Mouse (Mus musculus): Measurements from ENCODE around the gene Kank4. TPM values are rescaled to one million over a fixed set of nuclear protein-coding genes. Genes with fewer than 3 reads are reported as not detected.
"Not testable (repeated sequence)": the region's sequence is repeated elsewhere in the genome, so short reads cannot be mapped to it uniquely, and the experiment has no call there.

Gene Kank4
- total RNA-seq (2014; fragmentation: Nextera tagmentation) (not detected in 2 replicates), total RNA-seq (2017) (not detected in 2 replicates)

DNA sequence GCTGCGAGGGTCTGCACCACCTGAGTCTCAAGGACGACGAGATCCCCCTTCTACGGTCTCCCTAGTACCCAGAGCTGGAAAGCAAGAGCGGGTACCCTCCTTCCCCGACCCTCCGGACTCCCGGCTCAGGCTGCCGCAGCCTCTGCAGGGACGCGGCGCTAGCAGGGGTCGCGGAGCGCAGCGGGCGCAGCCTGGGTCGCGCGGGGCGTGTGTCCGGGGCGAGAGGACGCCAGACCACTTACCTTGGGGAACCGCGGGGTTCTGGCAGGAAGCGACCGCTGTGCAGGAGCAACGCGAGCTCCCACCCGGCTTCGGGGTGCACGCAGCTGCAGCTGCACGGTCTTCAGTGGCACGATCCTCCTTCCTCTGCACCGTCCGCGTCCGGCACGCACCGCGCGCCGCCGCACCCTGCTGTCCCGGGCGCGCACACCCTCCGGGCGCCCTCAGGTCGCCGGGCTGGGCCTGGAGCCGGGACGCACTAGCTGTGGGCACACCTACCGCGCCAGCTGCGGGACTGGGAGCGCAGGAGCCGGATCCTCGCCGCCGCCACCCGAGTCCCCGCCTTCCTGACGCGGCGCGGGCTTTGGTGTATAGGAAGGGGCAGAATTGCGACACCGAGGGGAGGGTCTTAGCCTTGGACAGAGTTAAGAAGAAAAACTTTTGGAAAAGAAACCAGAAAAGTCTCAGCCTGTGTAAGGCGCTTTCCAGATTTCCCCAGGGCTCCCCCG, at the start of gene Kank4:
TSS of gene Kank4 (minus strand) at position 354 of the 728 bp plus-strand sequence.
- no peak for ATAC-seq (replicated peaks; ENCODE audit: low FRiP score, low TSS enrichment, poor library complexity, severe bottlenecking)

DNA sequence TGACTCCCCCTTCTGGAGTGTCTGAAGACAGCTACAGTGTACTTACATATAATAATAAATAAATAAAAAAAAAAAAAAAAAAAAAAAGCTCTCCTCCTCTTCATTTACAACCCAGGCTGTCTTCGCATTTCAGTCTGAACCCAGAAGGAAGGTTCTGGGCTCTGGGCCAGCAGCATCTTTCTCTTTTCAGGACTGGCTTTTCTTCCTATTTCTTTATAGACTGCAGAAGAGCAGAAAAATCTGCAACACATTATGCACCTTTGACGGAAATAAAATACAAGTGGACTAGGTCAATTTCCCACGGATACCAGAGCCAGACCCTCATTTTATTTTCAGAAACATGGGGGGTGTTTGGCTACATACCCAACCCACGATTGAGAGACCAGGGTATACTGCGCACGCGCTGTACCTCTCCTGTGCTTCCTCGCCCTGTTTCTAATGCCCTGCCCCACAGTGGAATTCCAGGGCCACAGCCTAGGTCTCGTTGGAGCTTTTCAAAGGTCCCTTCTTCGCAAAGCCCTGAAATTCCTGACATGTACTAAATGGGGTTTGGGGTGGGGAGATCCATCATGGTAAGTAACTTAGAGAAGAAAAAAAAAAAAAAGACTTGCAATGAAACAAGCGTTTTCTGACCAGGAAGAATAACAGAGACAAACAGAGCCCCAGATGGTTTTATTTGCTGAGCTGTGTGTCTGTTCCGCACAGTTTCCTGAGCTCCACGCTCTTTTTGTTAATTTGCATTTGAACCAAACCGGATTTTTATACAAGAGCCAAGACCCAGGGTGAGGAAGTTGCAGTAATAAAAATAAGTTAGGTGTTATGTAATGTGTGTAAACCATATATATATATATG, 48.3 kb upstream of the Kank4 start:
- ATAC-seq (replicated peaks; ENCODE audit: low FRiP score, low TSS enrichment, poor library complexity, severe bottlenecking), result no peak

DNA sequence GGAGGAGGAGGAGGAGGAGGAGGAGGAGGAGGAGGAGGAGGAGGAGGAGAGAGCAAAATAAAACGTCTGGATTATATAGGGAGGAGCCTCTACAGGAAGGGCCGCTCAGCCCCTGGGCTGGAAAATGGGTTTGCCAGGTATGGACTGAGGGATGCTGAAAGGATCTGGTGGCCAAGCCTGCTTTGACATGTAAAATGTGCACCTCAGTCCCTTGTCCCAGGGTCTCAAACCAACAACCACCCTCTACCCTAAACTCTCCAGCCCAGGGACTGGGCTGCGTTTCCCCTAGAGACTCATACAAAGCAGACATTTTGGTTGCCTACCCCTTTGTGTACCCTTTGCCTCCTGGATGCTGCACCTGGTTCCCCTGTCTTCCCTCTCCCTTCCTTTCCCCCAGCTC, 47.2 kb upstream of the Kank4 start:
- ATAC-seq (replicated peaks; ENCODE audit: low FRiP score, low TSS enrichment, poor library complexity, severe bottlenecking), result no peak

DNA sequence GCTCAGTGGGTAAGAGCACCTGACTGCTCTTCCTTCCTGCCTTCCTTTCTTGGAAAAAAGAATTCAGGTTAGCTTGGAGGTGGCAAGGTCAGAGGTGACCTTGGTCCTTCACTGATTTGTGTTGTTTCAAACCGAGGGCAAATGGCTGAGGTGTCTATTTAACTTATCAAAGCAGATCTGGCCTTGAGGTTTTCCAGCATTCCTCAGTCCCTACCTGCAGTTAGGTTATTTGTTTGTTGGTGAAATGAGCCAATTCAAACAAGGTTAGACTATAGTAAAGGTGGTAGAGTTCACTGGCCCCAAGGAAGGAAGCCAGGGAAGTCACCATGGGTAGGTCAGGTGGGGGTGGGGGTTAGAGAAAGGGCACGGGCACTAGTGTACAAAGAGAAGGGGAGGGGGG, 46.8 kb upstream of the Kank4 start:
- no peak for ATAC-seq (replicated peaks; ENCODE audit: low FRiP score, low TSS enrichment, poor library complexity, severe bottlenecking)

DNA sequence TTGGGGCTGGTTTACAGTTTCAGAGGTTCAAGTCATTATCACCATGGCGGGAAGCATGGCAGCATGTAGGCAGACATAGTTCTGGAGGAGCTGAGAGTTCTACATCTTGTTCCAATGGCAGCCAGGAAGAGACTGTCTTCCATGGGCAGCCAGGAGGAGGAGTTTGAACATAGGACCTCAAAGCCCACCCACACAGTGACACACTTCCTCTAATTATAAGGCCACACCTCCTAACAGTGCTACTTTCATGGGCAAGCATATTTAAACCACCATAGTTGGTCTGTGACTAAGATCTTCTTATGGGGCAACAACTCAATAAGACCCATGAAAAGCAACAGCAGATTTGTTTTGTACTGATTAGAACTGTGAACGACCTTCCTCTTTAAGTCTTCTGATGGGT, 46.1 kb upstream of the Kank4 start:
- no peak for ATAC-seq (replicated peaks; ENCODE audit: low FRiP score, low TSS enrichment, poor library complexity, severe bottlenecking)

DNA sequence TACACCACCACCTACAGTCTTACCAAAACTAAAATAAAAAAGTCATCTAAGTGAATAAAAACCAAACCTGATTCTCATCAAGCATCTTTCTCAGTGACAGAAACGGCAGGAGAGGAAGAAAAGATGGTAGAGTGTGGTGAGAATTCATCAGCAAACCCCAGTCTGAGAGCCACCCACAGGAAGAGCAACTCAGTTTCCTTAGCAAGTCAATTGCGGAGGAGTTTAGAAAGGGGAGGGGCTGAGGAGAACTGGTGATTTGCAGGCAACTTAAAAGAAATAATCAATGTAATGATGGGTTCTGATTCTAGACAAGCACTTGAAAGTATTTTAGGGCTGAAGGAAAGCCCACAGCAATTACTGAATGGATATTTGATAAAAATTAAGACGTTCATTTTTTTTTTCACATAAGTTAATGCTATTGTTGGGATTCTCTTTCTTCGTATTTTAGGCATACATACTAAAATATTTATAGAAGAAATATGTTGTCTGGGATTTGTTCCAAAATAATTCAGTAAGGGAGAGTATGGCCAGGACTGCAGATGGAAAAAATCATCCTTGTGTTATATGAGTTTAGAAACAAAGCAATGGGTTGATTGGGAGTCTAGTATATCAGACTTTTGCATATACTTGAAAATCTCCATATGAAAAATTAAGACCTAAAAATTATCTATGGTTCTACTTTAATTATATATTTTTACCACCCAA, 41.0 kb upstream of the Kank4 start:
- no peak for ATAC-seq (replicated peaks; ENCODE audit: low FRiP score, low TSS enrichment, poor library complexity, severe bottlenecking)

DNA sequence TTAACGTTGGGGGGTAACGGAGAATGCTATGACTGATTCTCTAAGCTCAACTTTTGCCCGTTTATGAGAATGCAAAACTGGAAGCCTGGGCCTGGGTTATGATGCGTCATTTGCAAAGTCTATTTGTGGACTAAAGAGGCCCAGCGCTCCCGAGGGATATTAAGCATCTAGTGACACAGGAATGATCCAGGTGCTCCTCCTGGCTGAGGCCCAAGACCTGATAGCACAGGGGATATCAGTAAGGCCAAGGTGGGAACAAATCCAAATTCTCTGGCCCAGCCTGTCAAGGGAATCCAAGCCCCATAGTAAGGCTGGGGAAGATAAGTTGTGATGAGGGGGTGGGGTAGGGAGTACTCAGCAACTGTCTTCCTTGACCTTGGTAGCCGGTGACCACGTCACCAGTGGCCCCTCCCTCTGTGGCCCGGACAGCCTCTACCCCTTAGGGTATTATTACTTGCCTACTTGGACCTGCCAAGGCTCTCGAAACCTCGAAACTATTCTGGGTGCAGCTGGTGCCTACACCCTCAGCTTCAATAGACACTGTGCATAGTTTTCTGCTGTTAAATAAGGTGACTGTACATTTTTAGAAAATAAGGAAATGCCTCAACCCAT, 39.8 kb upstream of the Kank4 start:
- ATAC-seq (replicated peaks; ENCODE audit: low FRiP score, low TSS enrichment, poor library complexity, severe bottlenecking), result no peak

DNA sequence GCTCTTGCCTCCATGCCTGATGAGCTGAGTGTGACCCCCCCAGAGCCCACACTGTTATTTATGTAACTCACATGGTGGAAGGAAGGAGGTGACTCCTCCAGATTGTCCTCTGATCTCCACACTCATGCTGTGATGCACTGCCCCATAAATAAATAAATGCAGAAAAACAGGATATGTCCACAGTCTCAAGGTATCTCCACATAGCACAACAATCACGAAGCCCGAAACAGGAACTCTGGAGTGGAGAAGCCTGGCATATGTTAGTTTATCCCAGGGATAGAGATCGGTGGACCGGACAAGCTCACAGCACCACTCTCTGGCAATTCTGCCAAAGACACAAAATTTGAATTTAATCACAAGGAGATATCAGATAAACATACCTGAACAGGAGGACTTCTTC, 36.6 kb upstream of the Kank4 start:
- no peak for ATAC-seq (replicated peaks; ENCODE audit: low FRiP score, low TSS enrichment, poor library complexity, severe bottlenecking)

DNA sequence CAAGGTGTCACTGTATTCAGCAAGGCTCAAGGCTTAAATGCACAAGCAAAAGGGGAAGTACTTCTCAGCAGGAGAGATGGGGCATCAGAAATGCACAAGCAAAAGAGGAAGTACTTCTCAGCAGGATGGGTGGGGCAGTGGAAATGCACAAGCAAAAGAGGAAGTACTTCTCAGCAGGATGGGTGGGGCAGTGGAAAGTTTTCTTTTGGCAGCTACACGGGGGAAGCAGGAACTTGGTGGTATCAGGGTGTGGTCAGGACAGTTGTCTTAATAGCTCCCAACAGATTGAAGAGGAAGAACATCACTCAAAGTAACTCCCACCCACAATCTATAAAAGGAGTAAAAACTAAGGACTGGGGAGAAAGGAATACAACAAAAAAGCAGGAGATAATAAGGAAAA, 33.1 kb upstream of the Kank4 start:
- not testable (repeated sequence) for ATAC-seq (replicated peaks; ENCODE audit: low FRiP score, low TSS enrichment, poor library complexity, severe bottlenecking)

DNA sequence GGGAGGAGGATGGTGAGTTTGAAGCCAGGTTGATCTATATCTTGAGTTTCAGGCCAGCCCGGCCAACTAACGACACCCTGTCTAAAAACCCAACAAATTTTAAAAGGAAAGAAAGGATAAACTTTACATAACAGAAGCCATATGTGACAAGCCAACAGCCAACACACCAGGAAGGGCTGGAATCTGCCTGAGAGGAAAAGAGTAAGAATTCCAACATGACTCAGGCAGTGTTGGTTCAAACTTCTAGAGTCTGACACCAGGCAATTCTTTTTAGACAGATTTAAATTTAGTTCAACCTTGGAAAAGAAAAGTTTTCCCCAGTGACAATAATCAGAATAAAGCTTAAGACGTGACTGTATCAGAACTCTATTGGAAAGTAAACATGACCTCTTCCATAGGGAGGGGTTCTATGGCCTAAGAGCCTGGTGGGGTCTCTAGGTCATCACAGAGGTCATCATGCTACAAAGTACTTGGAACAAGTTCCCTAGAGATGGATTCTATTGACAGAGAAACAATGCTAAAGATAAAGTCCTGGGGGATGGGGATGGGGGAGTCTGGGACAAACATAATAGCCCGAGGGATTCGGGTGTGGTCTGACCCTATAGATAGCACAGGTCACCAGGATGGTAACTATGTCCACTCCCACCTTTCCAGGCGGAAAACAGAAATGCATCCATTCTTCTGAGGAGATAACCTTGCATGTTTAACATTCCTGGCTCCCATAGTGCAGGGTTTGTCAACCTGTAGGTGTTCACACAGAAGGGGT, 30.0 kb upstream of the Kank4 start:
- ATAC-seq (replicated peaks; ENCODE audit: low FRiP score, low TSS enrichment, poor library complexity, severe bottlenecking), result no peak

DNA sequence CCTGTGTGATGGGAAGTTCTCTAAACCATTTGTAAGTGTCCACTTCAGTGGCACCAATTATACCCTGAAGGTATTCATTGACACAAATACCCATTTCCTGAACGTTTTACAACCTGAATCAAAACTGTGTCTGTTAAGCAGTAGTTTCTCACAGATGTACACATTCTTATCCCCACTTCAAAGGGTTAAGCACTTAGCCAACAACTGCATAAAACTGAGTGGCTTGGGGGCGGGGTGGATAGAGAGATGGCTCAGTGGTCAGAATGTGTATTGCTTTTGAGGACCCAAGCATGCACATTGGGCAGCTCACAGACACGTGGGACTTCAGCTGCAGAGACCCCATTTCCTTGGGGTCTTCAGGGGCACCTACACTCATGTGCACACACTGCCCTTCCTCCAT, 29.1 kb upstream of the Kank4 start:
- ATAC-seq (replicated peaks; ENCODE audit: low FRiP score, low TSS enrichment, poor library complexity, severe bottlenecking), result no peak

DNA sequence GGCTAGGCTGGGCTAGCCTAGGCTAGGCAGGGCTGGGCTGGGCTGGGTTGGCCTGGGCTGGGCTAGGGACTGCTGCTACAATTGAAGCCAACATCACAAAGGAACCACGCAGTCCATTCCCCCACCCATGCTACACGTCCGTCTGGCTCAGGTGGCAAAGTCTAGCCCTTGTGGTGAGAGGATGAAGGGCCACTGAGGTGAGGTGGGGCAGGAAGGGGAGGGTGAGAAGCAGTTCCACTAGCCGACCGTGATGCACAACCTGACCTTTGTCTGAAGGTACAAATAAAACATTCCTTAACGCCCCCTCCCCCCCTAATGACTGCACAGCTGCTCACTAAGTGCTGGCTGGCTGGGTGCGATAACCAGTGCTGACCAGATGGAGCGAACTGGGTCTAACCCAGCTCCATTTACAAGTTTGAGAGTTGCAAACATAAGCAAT, 28.4 kb upstream of the Kank4 start:
- ATAC-seq (replicated peaks; ENCODE audit: low FRiP score, low TSS enrichment, poor library complexity, severe bottlenecking), result no peak

DNA sequence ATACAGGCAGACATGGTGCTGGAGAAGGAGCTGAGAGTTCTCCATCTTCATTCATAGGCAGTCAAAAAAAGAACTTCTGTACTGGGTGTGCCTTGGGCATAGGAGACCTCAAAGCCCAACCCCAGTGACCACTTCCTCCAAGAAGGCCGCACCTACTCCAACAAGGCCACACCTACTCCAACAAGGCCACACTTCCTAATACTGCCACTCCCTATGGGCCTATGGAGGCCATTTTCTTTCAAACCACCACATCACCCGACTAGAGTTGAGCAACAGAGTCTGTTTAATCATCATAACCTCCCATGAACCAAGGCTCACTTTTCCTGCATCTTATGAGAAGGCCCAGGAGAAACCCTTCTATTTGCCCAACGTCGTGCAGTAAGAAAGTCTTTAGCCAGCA, 27.9 kb upstream of the Kank4 start:
- no peak for ATAC-seq (replicated peaks; ENCODE audit: low FRiP score, low TSS enrichment, poor library complexity, severe bottlenecking)

DNA sequence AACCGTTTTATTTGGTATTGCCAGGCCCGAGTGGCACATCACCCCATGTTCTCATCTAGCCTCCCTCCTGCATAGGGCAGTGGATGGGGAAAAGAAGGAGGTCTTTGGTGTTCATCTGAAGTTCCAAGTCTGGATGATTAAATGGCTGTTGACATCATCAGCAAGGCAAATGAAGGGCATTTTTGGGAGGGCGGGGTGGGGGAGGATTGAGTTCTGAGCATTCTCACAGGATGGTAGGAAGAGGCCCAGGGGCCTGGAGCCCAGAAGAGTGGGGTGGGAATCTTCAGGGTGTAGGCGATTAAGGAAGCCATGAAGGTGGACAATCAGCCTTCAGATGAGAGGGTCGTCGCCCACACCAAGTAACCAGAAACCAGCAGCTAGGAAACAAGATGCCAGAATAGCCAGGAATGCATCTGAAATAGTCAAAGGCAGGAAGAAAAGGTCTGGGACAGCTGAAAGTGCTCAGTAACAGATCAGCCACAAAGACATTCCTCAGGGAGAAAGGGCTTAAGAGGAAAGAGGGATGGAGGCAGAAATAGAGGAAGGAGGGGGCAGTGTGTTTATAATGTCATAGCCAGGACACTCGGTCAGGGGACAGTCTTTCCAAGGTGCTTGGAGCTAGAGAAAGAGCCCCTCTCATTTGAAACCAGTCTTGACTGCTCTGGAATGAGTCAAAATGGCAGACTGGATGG, 26.7 kb upstream of the Kank4 start:
- ATAC-seq (replicated peaks; ENCODE audit: low FRiP score, low TSS enrichment, poor library complexity, severe bottlenecking), result no peak

DNA sequence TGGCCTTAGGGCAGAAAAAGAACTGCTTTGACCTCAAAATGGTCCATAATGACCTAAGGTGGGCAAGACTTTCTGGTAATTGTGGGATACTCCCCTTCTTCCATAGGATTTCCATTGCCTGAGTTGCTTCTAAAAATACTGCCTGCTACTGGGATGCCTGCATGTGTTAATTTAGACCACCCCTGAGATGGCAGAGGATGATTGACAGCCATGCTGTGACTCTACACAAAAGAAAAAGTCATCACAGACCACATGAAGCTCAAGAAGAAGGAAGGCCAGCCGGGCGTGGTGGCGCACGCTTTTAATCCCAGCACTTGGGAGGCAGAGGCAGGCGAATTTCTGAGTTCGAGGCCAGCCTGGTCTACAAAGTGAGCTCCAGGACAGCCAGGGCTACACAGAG, 23.9 kb upstream of the Kank4 start:
- not testable (repeated sequence) for ATAC-seq (replicated peaks; ENCODE audit: low FRiP score, low TSS enrichment, poor library complexity, severe bottlenecking)

DNA sequence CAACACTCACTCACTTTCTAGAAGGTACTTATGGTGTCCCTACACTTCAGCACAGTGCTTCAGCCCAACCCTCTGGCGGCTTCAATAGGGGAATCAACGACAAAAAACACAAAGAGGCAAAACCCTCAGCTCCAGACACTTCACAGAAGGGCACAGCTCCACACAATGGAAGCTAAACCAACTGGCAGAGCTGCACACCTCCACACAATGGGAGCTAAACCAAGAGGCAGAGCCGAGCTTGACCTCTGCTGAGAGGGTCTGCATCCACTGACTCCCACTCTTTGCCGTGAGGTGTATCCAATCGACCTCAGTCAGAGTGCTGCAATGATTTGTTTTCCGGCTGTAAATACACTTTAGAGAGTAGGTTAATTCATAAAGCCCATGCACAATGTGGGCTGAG, 23.2 kb upstream of the Kank4 start:
- ATAC-seq (replicated peaks; ENCODE audit: low FRiP score, low TSS enrichment, poor library complexity, severe bottlenecking), result no peak

DNA sequence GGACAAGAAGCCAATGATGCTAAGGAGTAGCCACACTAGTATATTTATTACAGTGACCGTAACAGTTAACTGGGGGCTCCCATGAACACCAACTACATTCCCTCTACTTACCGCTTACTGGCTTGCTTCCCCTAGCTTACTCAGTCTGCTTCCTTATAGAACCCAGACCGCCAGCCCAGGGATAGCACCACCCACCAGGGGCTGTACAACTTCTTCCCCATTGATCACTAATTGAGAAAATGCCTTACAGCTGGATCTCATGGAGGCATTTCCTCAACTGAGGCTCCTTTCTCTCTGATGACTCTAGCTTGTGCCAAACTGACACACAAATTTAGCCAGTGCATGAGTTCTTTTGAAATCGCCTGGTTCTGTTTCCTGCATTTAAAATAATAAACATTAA, 21.6 kb upstream of the Kank4 start:
- no peak for ATAC-seq (replicated peaks; ENCODE audit: low FRiP score, low TSS enrichment, poor library complexity, severe bottlenecking)

DNA sequence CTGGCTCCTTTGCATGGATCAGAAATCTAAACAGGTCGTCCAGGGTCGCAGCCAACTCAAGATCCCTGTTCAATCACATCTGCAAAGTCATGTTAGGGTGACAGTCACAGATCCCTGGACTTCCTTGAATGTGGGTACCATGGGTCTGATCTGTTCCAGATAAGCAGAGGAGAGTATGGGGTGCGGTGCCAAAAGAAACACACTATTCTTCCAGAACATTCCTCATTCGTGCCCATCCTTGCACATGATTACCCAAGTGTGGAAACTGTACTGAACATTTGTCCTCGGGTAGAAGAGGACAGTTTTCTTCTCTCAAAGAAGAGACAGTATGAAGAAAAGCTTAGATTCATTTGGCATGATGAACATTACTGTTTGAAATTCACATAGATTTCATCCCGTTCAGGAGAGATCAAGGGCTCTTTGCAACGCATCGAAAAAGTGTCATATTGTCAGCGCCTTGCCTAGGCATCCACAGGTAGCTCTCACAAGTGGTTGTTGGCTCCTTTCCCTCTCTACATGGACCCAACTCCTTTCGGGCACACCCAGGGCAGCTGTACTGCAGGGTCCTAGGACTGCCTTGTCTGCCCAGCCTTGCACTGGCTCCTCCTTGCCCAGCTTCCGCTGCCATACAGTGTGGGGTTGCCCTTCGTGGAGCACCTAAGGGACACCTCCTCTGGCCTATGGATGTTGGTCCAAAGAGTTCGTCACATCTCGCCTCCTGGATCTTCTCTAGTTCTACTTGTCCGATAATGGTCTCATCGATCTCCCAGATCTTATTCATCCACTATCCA, 20.6 kb upstream of the Kank4 start:
- ATAC-seq (replicated peaks; ENCODE audit: low FRiP score, low TSS enrichment, poor library complexity, severe bottlenecking), result no peak
